Mouse (Mus musculus): ENCODE measurements at regions not wholly inside any gene's neighbourhood (a gene's known extent, or its start where the extent isn't known, plus 50 kb on each side); places are given as distances from the start of the nearest gene placed in this dataset.

DNA sequence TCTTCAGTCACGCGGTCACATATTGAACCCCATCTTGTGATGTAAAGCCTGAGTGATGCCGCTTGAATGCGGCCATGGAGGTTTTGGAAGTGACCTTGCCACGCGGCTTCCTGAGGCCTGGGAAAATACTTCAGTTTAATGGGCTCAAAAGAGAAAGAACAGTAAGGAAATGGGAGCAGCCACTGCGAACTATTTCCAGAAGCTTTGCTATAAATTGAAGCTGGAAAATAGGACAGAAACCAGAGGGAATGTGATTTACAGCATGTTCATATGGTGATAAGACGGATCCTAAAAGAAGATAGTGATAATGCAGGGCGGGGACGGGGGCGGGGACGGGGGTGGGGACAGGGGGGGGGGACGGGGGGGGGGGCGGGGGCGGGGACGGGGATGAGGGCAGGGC is 52.7 kb upstream of the Trpc4 start:
- no peak for DNase-seq

DNA sequence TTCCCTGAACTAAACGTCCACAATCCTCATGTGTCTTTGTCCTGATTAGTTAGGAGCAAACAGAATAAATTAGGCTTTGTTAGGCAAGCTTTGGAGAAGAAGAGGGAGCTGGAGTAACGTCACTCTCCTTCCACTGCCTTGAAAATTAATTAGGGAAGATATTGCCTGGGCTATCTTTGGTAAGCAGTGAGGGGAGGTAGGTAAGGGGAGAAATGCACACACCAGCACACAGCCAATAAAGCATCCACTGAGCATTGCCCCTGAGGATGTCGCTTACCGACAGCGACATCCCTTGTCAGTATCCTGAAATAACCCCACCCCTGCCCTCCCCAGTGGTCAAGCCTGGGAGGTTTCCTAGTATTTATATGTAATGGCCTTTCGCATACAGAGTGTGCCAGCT is 72.2 kb upstream of the Trpc4 start:
- DNase-seq: no peak

GRCm38 (mm10) chr3:54076461-54076860 is 79.4 kb upstream of the Trpc4 start:
- no peak for DNase-seq

DNA sequence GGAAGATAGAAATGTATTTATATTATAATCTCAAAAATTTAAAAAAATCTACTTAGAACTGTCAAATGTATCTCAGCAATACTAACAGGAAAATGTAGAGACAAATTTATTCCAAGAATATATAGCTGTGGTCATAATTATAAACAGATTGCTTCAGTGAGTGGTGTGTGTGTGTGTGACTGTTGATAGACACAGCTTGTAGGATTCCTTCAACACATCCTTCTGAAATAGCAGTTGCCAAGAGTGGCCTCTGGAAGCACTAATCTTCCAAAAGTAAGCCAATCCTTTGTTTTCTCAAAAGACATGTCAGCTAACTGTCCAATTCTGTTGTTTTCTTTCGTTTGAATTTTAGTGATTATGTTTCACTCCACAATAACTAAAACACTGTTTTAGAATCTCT is 95.2 kb upstream of the Trpc4 start:
- DNase-seq: no peak

DNA sequence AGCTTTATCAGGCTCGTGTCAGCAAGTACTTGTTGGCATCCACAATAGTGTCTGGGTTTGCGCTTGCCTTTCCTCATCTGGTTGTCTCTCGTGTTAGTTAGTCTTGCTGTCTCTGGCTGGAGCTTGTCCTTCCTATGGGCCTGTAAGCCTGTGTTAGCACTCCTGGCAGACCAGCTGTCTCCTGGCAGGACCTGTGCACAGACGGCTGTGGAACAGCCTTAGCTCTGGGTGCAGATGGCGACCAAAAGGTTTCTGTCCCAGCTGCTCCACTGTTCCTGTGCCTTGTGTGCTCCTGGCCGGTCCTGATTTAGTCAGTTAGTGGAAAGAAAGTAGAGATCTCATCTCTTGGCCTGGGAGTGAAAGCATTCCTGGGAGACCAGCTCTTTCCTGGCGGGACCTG is 101.5 kb upstream of the Trpc4 start:
- DNase-seq: no peak

GRCm38 (mm10) chr3:54049370-54049769 is 106.5 kb upstream of the Trpc4 start:
- DNase-seq: peak; percentile 40

GRCm38 (mm10) chr3:54048091-54048670 is 107.7 kb upstream of the Trpc4 start:
- no peak for DNase-seq

- no peak for DNase-seq
Observed at GRCm38 (mm10) chr3:54027365-54027764, 128.5 kb upstream of the Trpc4 start.

- no peak for DNase-seq
Observed at GRCm38 (mm10) chr3:54020196-54020595, 135.6 kb upstream of the Trpc4 start.

GRCm38 (mm10) chr3:54017943-54018649 is 137.7 kb upstream of the Trpc4 start:
- no peak for DNase-seq

DNA sequence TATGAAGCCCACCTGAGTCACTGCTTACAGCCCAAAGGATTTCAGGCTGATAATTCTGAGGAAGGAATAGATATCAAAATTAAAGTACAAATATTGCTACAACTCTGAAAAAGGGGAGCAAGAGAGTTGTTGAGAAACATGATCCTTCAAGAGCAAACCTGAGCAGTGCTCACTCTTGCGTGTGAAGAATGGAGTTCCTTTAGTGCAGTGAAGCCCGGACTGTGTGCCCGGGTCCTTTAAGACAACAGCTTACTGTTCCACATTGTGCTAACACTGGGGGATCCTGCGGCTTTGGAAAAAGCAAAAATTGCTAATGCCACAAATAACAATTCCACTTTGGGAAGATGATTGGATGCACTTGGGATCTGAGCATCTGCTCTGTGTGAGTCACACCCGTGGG is 139.0 kb upstream of the Trpc4 start:
- DNase-seq: no peak

DNA sequence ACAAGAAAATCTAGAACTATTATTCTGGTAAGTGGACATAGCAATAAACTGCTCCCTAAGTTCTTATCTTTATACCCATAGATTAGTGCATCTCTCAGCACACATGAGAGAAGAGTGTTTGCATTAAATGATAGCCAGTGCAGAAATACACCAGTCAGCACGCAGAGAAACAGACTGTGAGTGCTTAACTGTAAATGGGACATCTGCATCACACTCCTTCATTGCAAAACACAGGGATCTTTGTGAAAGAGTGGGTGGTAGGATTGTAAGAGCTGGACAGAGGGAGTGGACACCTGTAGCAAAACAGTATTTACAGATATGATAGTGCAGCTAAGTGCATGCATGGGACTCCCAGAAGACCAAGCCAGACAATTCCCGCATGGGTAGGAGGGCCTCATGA is 144.8 kb upstream of the Trpc4 start:
- DNase-seq: no peak

DNA sequence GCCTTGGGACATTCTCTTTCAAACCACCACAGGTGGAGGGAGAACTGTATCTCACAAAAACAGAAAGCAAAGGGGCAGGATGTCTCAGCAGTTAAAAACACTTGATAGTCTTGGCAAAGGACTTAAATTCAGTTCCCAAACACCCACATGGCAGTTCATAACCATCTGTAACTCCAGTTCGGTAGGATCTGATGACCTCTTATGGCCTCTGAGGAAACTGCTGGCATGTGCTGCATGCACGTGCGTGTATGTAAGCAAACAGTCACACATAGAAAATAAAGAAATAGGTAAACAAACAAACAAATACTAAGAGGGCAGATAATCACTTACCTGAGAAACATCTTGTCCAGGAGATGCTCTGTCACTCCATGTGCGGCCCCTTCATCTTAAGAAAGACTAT is 129.4 kb upstream of the Ufm1 start:
- DNase-seq: no peak

DNA sequence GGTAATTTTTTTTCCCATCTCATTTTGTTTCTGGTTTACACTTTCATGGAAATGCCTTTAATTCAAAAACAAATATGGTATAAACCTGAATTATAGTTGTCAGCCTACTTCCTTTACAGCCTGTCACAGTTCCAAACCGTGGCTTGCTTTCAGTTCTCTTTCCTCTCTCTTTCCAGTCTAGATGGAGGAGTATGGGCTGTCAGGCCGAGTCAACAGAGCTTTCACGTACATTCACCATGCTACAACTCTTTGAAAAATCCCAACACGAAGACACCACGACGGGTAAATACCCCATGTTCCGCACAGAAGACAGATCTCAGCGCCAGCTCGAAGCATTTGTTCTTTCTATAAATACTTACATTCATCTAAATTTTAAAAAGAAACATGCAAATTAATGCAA is 125.2 kb upstream of the Ufm1 start:
- DNase-seq: peak; percentile 26

DNA sequence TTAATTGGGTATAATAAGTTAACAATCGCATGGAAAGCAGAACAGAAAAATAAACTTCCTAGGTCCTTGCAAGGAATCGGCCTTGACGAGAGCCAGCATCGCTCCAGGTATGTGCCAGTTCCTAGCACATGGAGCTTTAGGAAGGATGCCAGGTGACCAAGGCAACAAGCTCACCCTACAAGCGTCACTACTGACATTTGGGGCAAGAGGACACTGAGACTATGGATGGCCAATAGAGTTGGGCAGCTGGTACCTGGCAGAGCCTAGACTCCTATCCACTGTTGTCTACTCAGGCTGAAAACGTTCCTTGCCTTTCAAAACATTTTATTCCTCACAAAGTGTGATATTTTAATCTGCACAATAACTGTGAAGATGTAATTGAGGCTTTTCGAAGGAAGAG is 124.6 kb upstream of the Ufm1 start:
- DNase-seq: peak; percentile 23

- DNase-seq: no peak
Observed at GRCm38 (mm10) chr3:53987316-53987715, 123.7 kb upstream of the Ufm1 start.

DNA sequence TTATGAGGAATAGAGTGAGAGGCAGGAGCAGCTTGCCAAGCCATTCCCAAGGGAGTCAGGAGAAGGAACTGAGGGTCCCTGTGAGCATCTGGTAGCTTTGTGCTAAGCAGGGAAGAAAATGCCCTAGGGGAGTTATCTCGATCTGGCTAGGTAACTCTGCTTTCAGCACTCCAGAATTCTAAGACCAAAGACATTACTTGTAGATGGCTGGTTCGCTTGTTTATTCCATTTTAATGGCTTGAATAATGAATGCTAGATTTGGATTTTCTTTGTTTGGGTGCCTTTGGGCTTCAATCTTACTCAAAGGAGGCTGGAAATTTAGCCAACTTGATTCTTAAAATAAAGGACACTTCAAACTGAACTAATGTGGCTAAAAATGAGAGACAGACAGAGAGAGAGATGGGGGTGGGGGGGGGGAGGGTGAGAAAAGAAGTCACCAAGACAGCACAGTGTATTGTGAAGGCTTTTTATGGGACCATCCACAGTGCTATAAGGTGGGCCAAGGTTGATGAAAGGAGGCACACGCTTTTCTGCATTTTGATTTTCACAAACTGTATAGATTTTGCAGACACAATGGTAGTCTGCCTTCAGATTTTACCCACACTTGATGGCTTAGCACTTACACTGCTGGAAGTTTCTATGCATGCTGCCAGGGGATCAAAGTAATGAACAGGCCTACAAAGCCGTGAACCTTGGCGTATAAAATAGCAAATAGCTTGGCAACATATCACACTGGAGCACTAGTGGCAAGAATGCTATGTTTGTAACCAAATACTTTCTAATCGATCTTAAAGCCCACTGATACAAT is 121.3 kb upstream of the Ufm1 start:
- DNase-seq: no peak

GRCm38 (mm10) chr3:53982311-53982710 is 118.7 kb upstream of the Ufm1 start:
- DNase-seq: no peak

DNA sequence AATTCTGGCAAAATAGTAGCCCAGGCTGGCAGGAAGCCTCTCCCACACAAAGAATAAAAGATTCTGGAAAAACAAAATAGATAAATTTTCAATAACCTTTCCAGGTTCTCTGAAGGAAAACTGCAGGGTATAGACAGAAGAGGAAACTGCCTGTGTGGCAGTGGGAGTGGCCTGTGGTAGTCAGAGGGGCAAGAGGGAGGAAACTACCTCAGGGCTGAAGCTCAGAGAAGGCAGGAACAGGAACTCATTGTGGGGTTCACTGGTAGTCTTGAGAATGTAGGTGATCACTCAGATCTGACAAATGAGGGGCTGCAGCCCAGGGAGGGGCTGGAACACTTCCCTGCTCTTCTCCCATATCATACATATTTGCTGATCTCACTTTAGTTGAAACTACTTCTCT is 118.0 kb upstream of the Ufm1 start:
- DNase-seq: no peak

DNA sequence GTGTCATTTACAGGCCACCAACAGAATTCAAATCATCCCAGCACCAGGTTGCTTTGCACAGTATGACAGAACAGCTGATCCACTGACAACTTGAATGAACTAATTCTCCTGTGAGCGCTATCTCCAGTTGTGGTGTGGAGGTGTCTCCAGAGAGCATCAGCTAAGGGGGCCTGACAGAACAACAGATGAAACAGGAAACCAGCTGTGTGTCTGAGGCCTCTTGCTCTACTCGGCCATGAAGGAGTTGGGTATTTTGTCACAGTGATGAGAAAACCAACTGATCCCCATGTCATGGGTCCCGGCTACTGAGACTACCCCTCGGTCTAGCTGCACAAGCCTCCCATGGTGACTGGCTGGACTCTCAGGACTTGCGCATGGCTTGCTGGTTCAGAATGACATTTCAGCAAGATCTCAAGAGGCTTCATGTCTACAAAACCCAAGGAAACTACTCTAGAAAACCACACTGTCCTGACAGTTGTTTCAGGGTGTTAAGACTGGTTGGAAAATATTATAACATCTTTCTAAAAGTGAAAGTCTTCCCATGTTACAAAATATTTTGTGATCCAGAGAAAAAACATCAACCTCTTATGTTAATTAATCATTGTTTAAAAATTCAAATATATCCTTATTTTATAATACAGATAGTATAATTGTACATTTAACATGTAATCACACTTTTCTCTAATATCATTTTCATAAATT is 113.9 kb upstream of the Ufm1 start:
- no peak for DNase-seq

GRCm38 (mm10) chr3:53974905-53975551 is 111.4 kb upstream of the Ufm1 start:
- peak; percentile 14 for DNase-seq

- DNase-seq: no peak
Observed at GRCm38 (mm10) chr3:53969000-53969641, 105.5 kb upstream of the Ufm1 start.

DNA sequence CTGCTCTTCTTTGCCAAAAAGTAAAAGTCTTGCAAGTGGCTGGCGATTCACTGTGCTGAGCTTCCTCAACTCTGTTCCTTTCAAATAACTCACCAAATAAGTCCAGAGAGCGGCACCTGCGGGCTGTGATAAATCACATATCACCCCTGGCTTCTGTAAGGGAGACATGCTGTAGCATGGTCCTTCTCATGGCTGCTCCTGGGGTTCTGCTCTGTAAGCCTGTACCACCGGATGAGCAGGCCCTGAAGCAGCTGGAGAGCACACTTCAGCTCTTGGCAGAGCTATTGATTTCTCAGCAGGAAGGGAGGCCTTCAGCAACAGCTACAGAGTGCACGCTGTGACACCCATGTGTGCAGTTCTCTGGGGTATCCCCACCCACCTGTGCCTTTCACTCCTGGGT is 101.5 kb upstream of the Ufm1 start:
- DNase-seq: no peak

All from right cerebral cortex, postnatal 25 days (tissue).